Mouse (Mus musculus): ENCODE measurements at regions not wholly inside any gene's neighbourhood (a gene's known extent, or its start where the extent isn't known, plus 50 kb on each side); places are given as distances from the start of the nearest gene placed in this dataset.
A peak's percentile ranks its signal among the peaks of the same experiment; 100 is the strongest.

- no peak for DNase-seq (ENCODE audit: low spot score in 2 of 2)
Observed at GRCm38 (mm10) chr2:174178801-174179200, 68.7 kb downstream of the Npepl1 start.

- no peak for DNase-seq (ENCODE audit: low spot score in 2 of 2)
Observed at GRCm38 (mm10) chr2:174184797-174185196, 74.6 kb downstream of the Npepl1 start.

- no peak for DNase-seq (ENCODE audit: low spot score in 2 of 2)
Observed at GRCm38 (mm10) chr2:174191071-174191470, 80.9 kb downstream of the Npepl1 start.

- no peak for DNase-seq (ENCODE audit: low spot score in 2 of 2)
Observed at GRCm38 (mm10) chr2:174191516-174191915, 81.4 kb downstream of the Npepl1 start.

- no peak for DNase-seq (ENCODE audit: low spot score in 2 of 2)
Observed at GRCm38 (mm10) chr2:174192026-174192425, 81.9 kb downstream of the Npepl1 start.

GRCm38 (mm10) chr2:174193506-174193905, 83.4 kb downstream of the Npepl1 start:
- no peak for DNase-seq (ENCODE audit: low spot score in 2 of 2)

- DNase-seq (ENCODE audit: low spot score in 2 of 2), result no peak
Observed at GRCm38 (mm10) chr2:174195651-174196050, 85.5 kb downstream of the Npepl1 start.

- no peak for DNase-seq (ENCODE audit: low spot score in 2 of 2)
Observed at GRCm38 (mm10) chr2:174196696-174197215, 86.6 kb downstream of the Npepl1 start.

- no peak for DNase-seq (ENCODE audit: low spot score in 2 of 2)
Observed at GRCm38 (mm10) chr2:174197306-174197945, 86.7 kb upstream of the Gnas start.

- DNase-seq (ENCODE audit: low spot score in 2 of 2), result peak; percentile 8 to 19
Observed at GRCm38 (mm10) chr2:174198406-174198971, 85.6 kb upstream of the Gnas start.

- DNase-seq (ENCODE audit: low spot score in 2 of 2), result no peak
Observed at GRCm38 (mm10) chr2:174199961-174200862, 83.9 kb upstream of the Gnas start.

- DNase-seq (ENCODE audit: low spot score in 2 of 2), result no peak
Observed at GRCm38 (mm10) chr2:174203412-174203811, 80.7 kb upstream of the Gnas start.

- DNase-seq (ENCODE audit: low spot score in 2 of 2), result no peak
Observed at GRCm38 (mm10) chr2:174211681-174212080, 72.4 kb upstream of the Gnas start.

GRCm38 (mm10) chr2:174226660-174227059, 57.5 kb upstream of the Gnas start:
- no peak for DNase-seq (ENCODE audit: low spot score in 2 of 2)
